Mouse (Mus musculus): ENCODE measurements around the gene Prkn.
"Not testable (repeated sequence)": the region's sequence is repeated elsewhere in the genome, so short reads cannot be mapped to it uniquely, and the experiment has no call there.

Prkn gene

DNA sequence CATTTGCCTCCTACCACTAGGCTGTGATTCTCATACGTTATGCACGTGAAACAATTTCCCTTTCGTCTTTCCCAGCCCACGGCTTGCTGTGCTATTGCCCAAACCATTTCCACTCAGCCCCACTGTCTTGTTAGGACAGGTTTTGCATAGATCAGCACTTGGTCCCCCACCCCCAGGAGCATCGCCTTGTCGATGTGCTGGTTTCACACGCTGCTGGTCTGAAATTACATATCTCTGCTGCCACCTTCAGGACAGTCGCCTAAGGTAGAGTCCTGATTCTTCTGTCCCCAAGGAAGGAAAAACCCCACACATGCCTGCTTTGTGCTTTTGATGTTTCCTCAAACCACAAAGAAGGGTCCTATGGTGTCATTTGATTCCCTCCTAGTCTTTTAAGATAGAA is 1153.1 kb downstream of the Prkn start:
- DNase-seq (ENCODE audit: low read depth), result peak; percentile 8

DNA sequence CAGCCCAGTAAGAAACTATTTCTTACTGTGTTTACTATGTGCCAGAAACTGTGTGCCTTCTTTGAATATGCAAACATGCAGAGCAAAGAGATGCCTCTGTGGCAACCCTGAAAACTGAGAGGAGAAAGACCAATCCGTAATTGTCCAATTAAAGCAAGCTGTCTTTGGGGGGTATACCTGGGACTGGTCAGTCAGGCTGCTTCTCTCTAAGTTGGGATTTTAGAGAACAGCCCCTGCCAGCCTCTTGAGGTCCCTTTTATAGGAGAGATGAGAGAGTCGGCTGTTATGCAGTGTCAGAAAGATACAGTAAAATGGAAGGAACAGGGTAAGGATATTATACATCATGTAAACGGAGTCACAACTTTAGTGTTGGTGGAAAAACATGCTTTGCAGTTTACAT is 1154.1 kb downstream of the Prkn start:
- DNase-seq (ENCODE audit: low read depth), result no peak

DNA sequence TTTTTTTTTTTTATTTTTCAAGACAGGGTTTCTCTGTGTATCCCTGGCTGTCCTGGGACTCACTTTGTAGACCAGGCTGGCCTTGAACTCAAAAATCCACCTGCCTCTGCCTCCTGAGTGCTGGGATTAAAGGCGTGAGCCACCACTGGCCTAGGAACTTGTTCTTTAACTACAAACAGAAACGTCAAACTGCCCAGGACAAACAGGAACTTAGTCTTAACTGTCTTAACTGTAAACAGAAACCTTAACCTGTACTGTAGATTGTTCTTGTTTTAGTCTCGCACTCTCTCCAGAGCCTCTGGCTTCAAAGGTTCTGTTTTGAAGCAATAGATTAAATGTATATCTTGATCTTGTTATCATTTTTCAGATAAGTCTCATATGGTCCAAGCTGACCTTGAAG is 1154.6 kb downstream of the Prkn start:
- DNase-seq (ENCODE audit: low read depth), result not testable (repeated sequence)

DNA sequence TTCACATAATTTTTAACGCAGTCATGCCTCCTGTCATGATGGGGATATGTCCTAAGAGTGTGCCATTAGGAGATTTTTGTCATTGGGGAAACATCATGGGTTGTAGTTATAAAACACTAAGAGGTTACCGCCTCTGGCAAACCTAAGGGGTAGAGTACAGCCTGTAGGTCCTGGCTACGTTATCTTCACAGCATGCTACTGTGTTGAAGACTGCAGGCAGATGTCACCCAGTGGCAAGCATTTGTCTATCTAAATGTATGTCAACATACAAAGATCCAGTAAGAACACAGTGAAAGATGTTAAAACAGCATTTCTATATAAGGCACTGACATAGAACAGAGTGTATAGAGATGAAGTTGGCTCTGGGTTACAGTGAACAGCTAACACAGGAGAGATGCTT is 1155.3 kb downstream of the Prkn start:
- no peak for DNase-seq (ENCODE audit: low read depth)

DNA sequence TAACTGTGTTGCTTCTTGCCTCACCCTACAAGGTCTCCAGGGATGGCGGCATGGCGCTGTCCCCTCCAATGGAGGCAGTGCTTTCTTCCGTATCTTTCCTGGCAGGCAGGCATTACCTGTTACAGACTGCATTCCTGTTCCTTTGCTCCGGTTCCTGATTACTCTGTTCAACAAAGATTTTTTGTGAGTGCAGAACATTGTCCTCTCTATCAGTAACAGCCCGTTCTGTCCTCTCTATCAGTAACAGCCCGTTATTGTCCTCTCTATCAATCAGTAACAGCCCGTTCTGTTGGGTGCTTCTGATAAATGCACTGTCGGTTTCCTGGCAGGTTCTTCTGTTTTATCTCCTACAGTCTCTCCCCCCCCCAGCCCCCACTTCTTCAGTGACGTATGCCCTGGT is 1156.1 kb downstream of the Prkn start:
- DNase-seq (ENCODE audit: low read depth), result no peak

DNA sequence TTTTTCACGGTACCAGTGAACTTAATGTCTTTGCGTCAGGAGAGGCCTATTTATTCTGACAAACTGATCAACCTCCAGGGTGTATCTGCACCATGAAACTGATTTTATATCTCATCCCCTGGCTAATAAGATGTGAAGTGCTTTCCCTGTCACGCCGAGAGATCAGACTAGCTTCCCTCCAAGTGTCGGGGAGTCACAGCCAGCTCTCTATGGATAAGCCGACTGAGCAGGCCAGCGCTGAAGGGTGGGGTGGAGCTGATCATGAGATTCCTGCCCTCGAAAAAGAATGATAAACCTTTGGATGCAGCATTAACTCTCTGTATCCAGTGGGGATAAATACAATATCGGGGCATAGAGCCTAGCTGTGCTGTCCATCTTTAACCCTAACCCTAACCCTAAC is 1160.1 kb downstream of the Prkn start:
- DNase-seq (ENCODE audit: low read depth), result no peak

DNA sequence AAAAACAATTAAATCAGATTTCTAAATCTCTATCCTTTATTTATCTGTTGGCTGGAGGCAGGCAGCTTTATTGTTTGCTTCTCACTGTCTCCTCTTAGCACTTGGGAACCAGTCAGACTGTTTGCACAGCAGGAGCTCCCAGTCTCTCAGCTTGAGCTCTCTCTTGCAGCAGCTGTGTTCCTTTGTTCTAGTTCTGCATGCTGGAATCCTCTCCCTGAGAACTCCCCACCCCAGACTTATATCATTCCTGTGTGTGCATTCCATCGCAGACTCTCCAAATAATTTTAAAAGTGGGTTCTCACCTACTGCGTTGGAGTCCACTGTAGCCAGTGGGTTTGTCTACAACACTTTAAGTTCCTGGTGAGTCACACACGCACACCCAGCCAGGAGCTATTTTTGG is 1181.1 kb downstream of the Prkn start:
- DNase-seq (ENCODE audit: low read depth), result no peak

DNA sequence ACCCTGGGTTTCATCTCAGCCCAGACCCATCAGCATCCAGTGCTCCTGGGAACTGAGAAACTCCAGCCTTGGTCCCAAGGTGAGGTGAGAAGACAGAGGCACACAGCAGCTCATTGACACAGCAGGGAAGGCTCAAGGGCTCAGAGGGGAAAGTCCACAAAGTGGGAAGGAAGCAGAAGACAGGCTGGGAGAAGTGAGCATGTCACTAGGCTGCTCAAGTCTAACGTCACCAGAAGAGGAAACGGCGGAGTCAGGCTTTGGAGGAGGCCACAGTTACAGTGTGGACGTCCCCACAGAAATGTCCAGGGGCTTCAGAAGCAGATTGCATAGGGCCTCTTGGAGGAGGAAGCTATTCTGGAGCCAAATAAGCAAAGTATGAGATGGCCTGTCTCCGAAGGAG is 1189.2 kb downstream of the Prkn start:
- no peak for DNase-seq (ENCODE audit: low read depth)

DNA sequence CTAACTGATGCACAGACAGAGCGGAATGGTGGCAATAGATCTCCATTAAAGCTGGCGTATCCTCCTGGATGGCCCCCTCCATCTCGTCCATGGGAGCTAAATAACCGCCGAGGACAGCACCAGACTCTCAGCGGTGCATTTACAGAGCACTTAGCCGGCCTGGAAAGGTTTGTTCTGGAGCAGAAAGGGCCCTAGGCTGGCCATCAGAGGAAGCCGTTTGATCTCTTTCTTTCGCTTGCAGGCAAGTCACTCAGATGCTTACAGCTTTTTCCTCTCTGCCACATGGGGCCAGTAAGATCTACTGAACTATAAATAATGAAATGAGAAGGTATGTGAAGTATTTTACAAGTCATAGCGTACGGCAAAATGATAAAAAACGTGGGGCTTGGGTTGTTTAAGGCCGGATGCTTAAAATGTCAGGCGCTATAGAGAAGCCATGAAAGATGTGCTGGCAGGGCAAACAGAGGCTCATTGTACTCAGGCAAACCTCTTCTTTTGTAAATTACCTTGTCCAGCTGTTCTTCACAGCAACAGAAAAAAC is 1189.8 kb downstream of the Prkn start:
- no peak for DNase-seq (ENCODE audit: low read depth)

DNA sequence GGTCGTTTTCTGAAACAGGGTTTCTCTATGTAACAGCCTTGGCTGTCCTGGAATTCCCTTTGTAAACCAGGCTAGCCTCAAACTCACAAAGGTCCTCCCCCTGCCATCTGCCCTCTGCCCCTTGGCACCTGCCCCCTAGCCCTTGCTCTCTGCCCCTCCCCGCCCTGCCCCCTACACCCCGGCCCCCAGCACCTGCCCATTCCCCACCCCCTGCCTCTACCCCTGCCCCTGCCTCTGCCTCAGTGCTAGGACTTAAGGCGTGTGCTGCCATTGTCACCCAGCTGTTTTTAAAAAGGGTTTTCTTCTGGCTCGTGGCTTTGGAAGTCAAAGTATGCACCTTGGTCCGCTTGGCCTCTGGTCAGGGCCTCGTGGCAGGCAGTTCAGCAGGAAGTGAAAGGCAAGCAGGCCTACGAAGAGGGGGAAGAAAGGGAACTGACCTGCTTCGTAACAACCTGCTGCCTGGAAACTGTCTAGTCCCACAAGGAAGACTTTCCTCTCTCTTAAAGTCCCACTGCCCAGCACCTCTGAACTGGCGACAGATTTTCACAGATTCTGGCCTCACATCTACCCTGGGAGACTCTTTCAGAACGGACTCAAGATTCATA is 1190.5 kb downstream of the Prkn start:
- no peak for DNase-seq (ENCODE audit: low read depth)

DNA sequence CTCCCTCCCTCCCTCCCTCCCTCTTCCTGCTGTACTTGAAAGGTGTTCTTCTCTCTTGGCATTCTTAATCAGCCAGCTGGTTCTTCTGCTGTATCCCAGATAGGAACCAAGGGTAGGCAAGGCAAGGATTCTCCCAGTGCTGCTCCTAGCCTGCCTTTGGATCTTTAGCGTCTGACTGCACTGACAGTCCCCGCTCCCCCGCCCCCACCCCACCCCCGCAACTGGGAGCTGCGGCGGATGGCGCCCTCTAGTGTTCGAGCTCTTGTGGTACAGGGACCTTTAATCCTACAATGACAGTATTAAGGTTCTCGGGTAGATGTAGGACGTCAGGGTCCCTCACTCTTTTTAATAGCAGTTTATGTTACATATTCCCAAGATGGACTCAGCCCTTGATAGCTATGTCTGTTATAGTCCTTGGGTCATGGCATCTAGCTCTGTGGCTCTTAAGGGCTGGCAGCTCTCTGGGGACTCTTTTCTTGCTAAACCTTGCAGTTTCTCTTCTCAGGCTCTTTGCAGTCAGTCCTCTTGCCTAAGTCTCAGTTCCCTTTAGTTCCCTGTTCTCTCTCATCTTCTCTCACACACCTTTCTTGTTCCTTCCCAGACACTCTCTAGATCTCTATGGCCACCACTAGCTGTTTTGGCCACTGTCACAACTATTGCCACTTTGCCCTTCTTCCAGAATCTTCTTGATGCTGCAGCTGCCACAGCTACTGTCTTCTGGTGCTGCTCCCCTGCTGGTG is 1191.2 kb downstream of the Prkn start:
- no peak for DNase-seq (ENCODE audit: low read depth)

DNA sequence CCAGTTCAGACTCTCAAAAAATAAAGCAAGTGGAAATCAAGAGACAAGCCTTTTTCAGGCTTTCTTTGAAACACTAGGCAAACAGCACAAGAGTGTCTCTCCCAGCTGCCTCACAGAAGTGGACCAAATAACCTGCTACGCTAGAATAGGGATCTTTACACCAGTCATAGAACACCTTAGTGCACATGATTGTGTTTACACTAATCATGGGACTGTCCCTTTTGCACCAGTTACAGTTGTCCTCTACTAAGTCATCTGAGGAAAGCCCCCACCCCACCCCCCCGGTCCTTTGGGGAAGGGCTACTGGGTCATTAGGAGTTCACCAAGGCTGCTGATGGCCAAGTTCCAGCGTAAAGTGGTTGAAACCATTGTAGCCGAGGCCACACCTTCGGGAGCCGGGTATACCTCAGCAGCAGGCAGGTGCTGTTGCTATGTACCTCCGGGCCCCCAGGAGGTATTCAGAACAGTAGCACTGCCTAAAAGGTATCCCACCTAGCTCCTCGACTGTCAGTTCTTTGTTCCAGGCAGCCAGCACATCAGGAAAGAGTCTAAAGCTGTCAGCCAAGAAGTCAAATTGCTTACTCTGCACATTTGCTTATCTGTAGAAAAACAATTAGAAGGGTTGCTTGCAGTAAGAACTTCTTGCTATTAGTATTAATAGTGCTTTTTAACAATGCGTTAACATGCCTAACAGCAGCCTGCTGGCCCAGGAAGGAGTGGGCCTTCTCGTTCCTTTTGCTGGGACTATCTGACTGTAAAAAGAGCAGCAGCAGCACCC is 1192.0 kb downstream of the Prkn start:
- no peak for DNase-seq (ENCODE audit: low read depth)

DNA sequence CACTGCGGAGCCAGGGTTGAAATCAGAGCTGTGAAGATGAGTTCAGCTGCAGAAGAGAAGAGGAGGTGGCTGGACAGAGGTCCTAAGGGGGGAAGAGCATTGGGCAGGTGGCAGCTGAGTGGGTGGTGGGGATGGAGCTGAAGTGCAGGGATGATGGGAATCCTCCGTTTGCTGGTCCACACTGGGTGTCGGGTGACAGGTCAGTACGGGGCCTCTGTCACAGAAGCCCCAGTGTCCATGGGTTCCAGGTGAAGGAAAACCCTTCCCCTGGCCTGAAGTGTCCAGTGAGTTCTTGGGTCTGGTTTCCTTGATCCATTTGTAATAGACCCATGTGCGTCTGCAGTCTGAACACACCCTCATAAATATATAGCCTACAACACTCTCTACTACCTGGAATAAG is 1195.2 kb downstream of the Prkn start:
- no peak for DNase-seq (ENCODE audit: low read depth)

DNA sequence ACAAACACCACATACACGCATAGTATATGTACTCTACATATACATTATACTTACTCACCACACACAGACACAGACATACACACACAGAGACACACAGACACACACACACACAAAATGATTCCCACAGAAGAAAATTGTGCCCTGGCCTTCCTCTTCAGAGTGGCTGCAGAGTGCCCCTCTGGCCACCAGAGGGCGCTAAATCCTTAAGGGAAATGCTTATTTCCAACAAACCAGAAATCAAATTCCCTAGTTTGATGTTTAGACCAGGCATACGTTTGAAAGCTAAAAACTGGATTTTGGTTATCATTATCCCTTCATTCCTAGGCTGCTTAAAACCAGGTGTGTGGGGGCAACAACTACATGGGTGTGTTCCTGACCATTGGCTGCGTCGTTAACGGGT is 1196.0 kb downstream of the Prkn start:
- no peak for DNase-seq (ENCODE audit: low read depth)

DNA sequence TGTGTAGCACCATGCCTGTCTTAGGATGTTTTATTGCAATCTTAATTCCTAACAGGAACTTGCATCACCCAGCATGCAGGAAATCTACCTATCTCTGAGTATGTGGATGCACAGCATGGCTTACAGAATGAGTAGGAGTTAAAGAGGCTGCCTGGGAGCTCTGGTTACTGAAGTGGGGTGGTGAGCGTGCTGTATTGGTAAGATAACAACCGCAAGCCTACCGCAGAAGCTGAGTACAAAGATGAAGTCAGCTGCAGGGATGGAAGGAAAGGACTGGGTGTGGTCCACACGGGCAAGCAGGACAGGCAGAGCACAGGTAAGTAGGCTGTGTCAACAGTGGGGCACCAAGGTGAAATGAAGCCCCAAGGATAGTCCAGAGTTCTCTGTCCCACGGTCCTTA is 1196.9 kb downstream of the Prkn start:
- DNase-seq (ENCODE audit: low read depth), result no peak

DNA sequence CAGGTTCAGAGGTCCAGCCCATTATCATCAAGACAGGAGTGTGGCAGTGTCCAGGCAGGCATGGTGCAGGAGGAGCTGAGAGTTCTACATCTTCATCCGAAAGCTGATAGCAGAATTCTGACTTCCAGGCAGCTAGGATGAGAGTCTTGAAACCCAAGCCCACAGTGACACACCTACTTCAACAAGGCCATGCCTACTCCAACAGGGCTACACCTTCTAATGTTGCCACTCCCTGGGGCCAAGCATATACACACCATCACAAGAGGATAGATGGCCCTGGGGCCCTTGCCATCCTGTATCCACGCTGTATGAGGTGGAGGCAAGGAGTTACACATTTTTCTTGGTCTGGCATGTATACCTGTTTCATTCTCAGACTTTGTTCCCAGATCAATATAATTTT is 1197.4 kb downstream of the Prkn start:
- DNase-seq (ENCODE audit: low read depth), result no peak

DNA sequence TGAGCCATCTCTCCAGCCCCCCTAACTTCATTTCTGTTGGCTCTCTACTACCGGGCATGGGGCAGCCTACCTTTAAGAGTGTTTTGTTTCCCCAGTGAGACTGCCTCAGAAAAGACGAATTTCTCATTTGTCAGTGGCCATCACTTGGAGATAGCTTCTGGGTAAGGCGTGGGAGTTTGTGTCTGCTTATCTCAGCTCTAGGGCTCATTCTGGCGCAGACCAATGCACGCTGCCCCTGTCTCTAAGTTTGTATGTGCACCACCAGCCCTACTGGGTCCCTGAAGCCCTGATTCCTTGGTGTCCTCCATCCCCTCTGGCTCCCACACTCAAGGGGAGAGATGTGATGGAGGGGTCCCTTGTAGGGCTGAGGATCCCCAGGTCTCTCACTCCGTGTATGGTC is 1198.3 kb downstream of the Prkn start:
- no peak for DNase-seq (ENCODE audit: low read depth)

DNA sequence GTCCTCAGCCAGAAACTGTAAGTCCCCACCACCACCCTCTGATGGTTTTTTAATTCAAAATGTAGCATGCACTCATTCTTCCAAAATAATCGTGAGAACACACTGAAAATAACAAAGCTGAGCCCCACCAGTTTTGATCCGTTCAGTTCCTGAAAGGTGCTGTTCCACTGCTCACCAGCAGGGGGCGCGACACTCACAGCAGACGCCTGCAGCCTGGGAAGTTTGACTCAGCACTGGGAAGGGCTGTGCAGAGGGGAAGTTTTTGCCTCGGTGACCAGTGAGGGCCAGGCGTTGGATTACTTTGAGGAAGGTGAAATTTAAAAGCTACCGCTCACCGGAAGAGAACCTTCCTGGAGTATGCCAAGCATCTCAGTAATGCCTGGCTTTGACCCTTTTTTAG is 1199.0 kb downstream of the Prkn start:
- no peak for DNase-seq (ENCODE audit: low read depth)

DNA sequence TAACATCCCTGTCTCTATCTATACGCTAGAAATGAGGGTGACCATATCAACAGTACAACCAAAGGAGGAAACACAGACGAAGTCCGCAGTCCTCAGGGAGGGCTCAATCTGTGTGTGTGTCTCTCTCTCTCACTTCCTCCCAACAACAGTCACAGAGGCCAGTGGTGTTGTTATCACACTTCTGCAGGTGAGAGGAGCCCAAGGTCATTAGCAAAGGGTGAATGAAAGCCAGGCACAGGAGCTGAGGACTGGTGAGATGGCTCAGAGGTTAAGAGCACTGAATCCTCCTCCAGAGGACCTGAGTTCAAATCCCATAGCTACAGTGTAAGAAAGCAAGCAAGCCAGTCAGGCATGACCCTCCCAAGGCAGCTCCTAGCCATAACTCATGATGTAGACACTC is 1199.7 kb downstream of the Prkn start:
- DNase-seq (ENCODE audit: low read depth), result no peak

DNA sequence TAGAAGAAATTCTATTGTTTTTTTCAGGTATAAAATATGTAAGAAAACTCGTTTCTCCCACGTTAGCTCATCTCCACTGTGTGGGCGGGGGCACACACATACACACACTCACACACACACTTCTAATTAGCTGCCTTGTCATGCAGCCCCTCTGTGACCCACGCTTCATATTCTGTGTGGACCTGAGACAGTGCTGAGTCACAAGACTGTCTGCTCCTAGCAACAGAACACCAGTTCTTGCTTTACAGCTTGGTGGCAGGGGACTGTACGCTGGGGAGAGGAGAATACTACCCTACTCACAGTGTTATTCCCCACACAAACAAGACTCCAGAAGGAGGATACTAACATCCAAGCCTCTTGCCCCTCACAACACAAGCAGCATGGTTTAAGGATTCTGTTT is 1200.4 kb downstream of the Prkn start:
- DNase-seq (ENCODE audit: low read depth), result no peak

DNA sequence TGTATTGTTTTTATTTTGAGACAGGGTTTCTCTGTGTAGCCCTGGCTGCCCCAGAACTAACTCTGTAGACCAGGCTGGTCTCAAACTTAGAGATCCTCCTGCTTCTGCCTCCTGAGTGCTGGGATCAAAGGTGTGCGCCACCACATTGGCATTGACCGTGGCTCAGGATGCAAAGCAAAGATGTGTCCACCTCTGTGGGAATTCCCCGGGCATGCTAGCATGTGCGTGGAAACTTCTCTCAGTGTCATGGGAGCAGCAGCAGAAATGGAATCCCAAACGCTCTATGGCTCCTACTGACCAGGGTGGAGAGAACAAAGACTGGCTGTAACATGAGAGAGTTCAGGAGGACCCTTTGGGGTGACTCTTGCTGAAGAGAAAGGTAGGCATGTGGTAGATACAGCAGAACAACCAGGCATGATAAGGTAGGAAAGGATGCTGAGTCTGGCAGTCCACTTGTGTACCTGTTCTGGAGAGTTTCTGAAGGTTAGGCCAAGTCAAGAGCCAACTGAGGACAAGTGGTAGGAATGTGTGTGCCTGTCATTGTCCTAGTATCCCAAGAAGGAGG is 1201.0 kb downstream of the Prkn start:
- no peak for DNase-seq (ENCODE audit: low read depth)

DNA sequence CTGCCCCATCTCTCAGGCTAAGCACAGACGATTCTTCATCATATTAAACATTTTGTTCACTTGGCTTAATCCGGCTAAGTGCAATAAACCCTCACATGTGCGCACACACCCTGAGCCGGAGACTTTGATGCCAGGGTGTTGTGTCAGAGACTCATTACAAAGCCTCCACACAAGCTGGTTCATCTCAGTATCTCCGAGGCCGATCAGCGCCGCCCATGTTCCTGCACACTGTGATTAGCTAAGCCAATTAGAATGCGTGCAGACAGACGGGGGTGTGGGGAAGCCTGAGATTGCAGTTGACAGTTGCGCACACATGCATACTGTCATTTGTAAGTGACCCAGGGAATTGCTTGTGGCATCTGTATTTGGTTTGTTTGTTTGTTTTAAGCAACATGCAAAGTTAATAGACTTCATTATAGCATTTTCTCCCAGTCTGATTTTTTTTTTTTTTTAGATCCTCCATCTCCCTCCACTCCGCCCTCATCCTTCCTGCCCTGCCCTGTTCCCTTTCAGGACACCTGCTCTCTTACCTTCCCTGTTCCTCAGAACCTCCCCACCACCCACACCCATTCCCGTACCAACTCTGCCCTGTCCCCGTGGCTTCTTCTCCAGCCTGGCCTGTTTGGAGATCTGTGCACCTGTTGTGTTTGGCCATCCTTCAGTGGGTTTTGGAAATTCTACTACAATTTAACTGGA is 1202.5 kb downstream of the Prkn start:
- no peak for DNase-seq (ENCODE audit: low read depth)
